Mouse (Mus musculus) thymus, postnatal 14 days (tissue): ENCODE measurements around the gene Btbd10.
A peak's percentile ranks its signal among the peaks of the same experiment; 100 is the strongest.

Source experiments
- DNase-seq: peaks from one replicate; pipeline ENCODE4 v3.0.0; 2021

The Btbd10 gene

GRCm38 (mm10) chr7:113292193-113292592 is 77.0 kb downstream of the Btbd10 start:
- DNase-seq: no peak

GRCm38 (mm10) chr7:113291741-113292140 is 77.5 kb downstream of the Btbd10 start:
- no peak for DNase-seq

GRCm38 (mm10) chr7:113289211-113289610 is 80.0 kb downstream of the Btbd10 start:
- no peak for DNase-seq

- DNase-seq: no peak
These were observed 83.8 kb downstream of the Btbd10 start for GRCm38 (mm10) chr7:113285405-113285804.

GRCm38 (mm10) chr7:113279246-113279645 is 89.9 kb downstream of the Btbd10 start:
- peak; percentile 3 for DNase-seq

- peak; percentile 2 for DNase-seq
These were observed 90.7 kb downstream of the Btbd10 start for GRCm38 (mm10) chr7:113278493-113278892.

- DNase-seq: no peak
These were observed 91.9 kb downstream of the Btbd10 start for GRCm38 (mm10) chr7:113277245-113277644.

GRCm38 (mm10) chr7:113272338-113272997 is 96.7 kb downstream of the Btbd10 start:
- no peak for DNase-seq

- no peak for DNase-seq
These were observed 98.2 kb downstream of the Btbd10 start for GRCm38 (mm10) chr7:113270991-113271390.

- no peak for DNase-seq
These were observed 98.6 kb downstream of the Btbd10 start for GRCm38 (mm10) chr7:113270551-113270950.

GRCm38 (mm10) chr7:113269921-113270320 is 99.3 kb downstream of the Btbd10 start:
- DNase-seq: peak; percentile 67

- DNase-seq: no peak
These were observed 100.1 kb downstream of the Btbd10 start for GRCm38 (mm10) chr7:113269081-113269480.

- peak; percentile 76 for DNase-seq
These were observed 100.9 kb downstream of the Btbd10 start for GRCm38 (mm10) chr7:113268287-113268686.
